ENCODE assay signal across 8 mouse cellular contexts in the genomic region with DNA sequence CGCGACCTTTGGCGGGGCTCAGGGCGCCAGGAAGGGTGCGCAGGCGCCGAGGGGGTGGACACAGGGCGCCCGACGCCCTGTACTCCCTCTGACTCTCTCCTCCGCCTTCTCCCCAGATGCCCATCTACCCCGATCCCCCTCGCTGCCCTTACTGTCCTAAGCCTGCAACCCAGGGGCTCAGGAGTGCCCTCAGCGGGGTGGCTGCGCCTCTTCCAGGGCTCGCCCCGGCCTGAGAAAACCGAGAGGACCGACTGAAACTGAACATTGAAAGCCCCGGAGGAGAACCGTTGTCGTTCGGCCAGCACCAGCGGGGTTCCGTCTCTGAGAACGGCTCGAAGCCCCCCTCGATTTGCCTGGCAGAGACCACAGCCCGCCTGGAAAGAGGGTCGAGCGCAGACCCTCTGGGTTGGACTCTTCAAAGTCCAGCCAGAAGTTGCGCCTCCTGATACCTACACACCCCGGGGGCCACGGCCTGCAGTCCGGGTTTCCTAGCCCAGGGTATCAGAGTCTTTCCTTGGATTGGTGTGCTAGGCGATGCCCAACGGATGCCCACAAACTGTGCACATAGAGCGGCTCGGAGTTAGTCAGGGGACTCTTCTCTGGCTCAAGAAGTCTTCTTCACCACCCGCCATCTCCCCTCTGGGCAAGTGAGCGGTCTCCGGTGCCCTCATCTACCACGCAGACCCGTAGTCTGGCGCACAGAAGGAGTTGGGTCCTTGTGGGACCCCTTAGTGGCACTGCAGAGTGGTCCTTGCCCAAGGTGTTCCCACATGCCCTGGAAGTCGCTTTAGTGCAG. TPM values are rescaled to one million over a fixed set of nuclear protein-coding genes. Genes with fewer than 3 reads are reported as not detected.
DNase-seq lines count a peak whose midpoint lies in the region; ATAC-seq and TF ChIP-seq lines count a peak whose summit lies in the region.

No protein-coding gene starts in this region.

- no peak for TF ChIP-seq POLR2A in kidney, adult 2 months (IDR thresholded peaks at IDR 0.05; ENCODE audit: low read depth, low read length)
- no peak for TF ChIP-seq POLR2A in bone marrow macrophage, adult 2 months (IDR thresholded peaks at IDR 0.05; ENCODE audit: borderline replicate concordance, low read depth, low read length)

- 3% methylated on average over 46 of the region's 46 CpGs for WGBS in kidney, adult 2 months
- WGBS in hindbrain, embryonic 10.5 days, result 1% methylated on average over 46 of the region's 46 CpGs
- under 1% methylated on average over 45 of the region's 46 CpGs for WGBS in midbrain, embryonic 13.5 days

- no peak for DNase-seq in kidney, adult 2 months
- no peak for DNase-seq in kidney, adult 9 months
- peak; percentile 59 for DNase-seq in hindbrain, embryonic 10.5 days (ENCODE audit: low spot score)
- no peak for DNase-seq in left cerebral cortex, postnatal 36 days (ENCODE audit: low spot score in 2 of 2)
- no peak for DNase-seq in testis, postnatal 10 days (ENCODE audit: low spot score)
- DNase-seq in urinary bladder, postnatal 10 days (ENCODE audit: low spot score), result no peak

- peak overlapping the region; percentile 80 for H3K4me2 ChIP-seq in midbrain, embryonic 13.5 days (replicated peaks)

- H3K9ac ChIP-seq in midbrain, embryonic 13.5 days (replicated peaks), result peak overlapping the region; percentile 64

- H3K4me3 ChIP-seq in kidney, adult 2 months (ENCODE audit: insufficient read depth, low read depth, low read length), result peak overlapping the region; percentile 34; the same call in 1 of the 2 replicates
- peak overlapping the region; percentile 81 for H3K4me3 ChIP-seq in bone marrow macrophage, adult 2 months (ENCODE audit: insufficient read depth, low read length)
- peak overlapping the region; percentile 83 for H3K4me3 ChIP-seq in hindbrain, embryonic 10.5 days
- H3K4me3 ChIP-seq in midbrain, embryonic 13.5 days (replicated peaks), result peak overlapping the region; percentile 50

- intact Hi-C loops in left cerebral cortex, postnatal 36 days (cut with DNase I), result no loop called here

- H3K9me3 ChIP-seq in hindbrain, embryonic 10.5 days, result no peaks in the 10 kb centered on the region
- H3K9me3 ChIP-seq in midbrain, embryonic 13.5 days, result no peaks in the 10 kb centered on the region

- peaks cover 6% of the 10 kb centered on the region; the same call in 1 of the 2 replicates for H3K4me1 ChIP-seq in kidney, adult 2 months (ENCODE audit: control insufficient read depth, insufficient read depth, low read length)
- H3K4me1 ChIP-seq in bone marrow macrophage, adult 2 months (ENCODE audit: control insufficient read depth, insufficient read depth, low read length), result 0 out of 2 replicates have a peak, but pooled peaks cover 4% of the 10 kb centered on the region
- H3K4me1 ChIP-seq in hindbrain, embryonic 10.5 days (replicated peaks), result peaks cover 41% of the 10 kb centered on the region
- peaks cover 44% of the 10 kb centered on the region for H3K4me1 ChIP-seq in midbrain, embryonic 13.5 days (replicated peaks)

- H3K36me3 ChIP-seq in kidney, adult 2 months (ENCODE audit: control insufficient read depth, insufficient read depth, low read length), result no peaks in the 10 kb centered on the region
- 0 out of 2 replicates have a peak, but pooled peaks cover 3% of the 10 kb centered on the region for H3K36me3 ChIP-seq in hindbrain, embryonic 10.5 days
- H3K36me3 ChIP-seq in midbrain, embryonic 13.5 days, result 0 out of 2 replicates have a peak, but pooled peaks cover 4% of the 10 kb centered on the region

- no peak; the same call in 1 of the 2 replicates for ATAC-seq in midbrain, embryonic 13.5 days

- TF ChIP-seq CTCF in kidney, adult 2 months (conservative IDR thresholded peaks at IDR 0.05; ENCODE audit: insufficient read depth, insufficient read length, low read depth, low read length), result no peak
- no peak for TF ChIP-seq CTCF in bone marrow macrophage, adult 2 months (IDR thresholded peaks at IDR 0.05; ENCODE audit: low read depth, low read length)

- H3K27me3 ChIP-seq in kidney, adult 2 months (replicated peaks; ENCODE audit: control insufficient read depth, insufficient read depth, low read length), result peaks cover 13% of the 10 kb centered on the region
- peaks cover 79% of the 10 kb centered on the region for H3K27me3 ChIP-seq in hindbrain, embryonic 10.5 days (ENCODE audit: insufficient read depth, poor library complexity, severe bottlenecking)
- H3K27me3 ChIP-seq in midbrain, embryonic 13.5 days, result peaks cover 65% of the 10 kb centered on the region

- H3K27ac ChIP-seq in kidney, adult 2 months (ENCODE audit: insufficient read depth, low read depth, low read length), result no peak overlapping the region
- H3K27ac ChIP-seq in bone marrow macrophage, adult 2 months (ENCODE audit: insufficient read depth, low read depth, low read length), result no peak overlapping the region
- H3K27ac ChIP-seq in hindbrain, embryonic 10.5 days, result peak overlapping the region; percentile 79
- no peak overlapping the region for H3K27ac ChIP-seq in midbrain, embryonic 13.5 days

RNA-seq across cellular contexts. Expression of gene Trp73, which starts 0.4 kb away (rescaled TPM):
- polyA plus RNA-seq in kidney, adult 2 months (2012; rRNA removed), result 0.03 TPM in 2 replicates
- polyA plus RNA-seq in bone marrow macrophage, adult 2 months (2012; ENCODE audit: insufficient read depth, insufficient read length, missing spikeins), result not detected in 2 replicates
- polyA plus RNA-seq in hindbrain, embryonic 10.5 days (2016; fragmentation: Nextera tagmentation; extraction: Ambion mirVana), result 1.8 and 2.7 TPM in 2 replicates
- 0.55 and 1.5 TPM in 2 replicates for polyA plus RNA-seq in midbrain, embryonic 13.5 days (2015; fragmentation: Nextera tagmentation; extraction: Ambion mirVana)
- total RNA-seq in left cerebral cortex, postnatal 36 days (2021), result under 1 TPM; 0.27 to 0.32 TPM

RNA-seq across cellular contexts. Expression of gene Wrap73, which starts 1.8 kb away (rescaled TPM):
- polyA plus RNA-seq in kidney, adult 2 months (2012; rRNA removed), result 18.4 and 18.7 TPM in 2 replicates
- 10.0 and 12.7 TPM in 2 replicates for polyA plus RNA-seq in bone marrow macrophage, adult 2 months (2012; ENCODE audit: insufficient read depth, insufficient read length, missing spikeins)
- 44.3 and 52.6 TPM in 2 replicates for polyA plus RNA-seq in hindbrain, embryonic 10.5 days (2016; fragmentation: Nextera tagmentation; extraction: Ambion mirVana)
- 47.8 and 50.9 TPM in 2 replicates for polyA plus RNA-seq in midbrain, embryonic 13.5 days (2015; fragmentation: Nextera tagmentation; extraction: Ambion mirVana)
- 10 to 100 TPM; 29.3 to 31.0 TPM for total RNA-seq in left cerebral cortex, postnatal 36 days (2021)

RNA-seq across cellular contexts. Expression of gene Tprgl, which starts 20.1 kb away (rescaled TPM):
- 173 and 177 TPM in 2 replicates for polyA plus RNA-seq in kidney, adult 2 months (2012; rRNA removed)
- 117 and 127 TPM in 2 replicates for polyA plus RNA-seq in bone marrow macrophage, adult 2 months (2012; ENCODE audit: insufficient read depth, insufficient read length, missing spikeins)
- polyA plus RNA-seq in hindbrain, embryonic 10.5 days (2016; fragmentation: Nextera tagmentation; extraction: Ambion mirVana), result 122 and 150 TPM in 2 replicates
- 161 and 173 TPM in 2 replicates for polyA plus RNA-seq in midbrain, embryonic 13.5 days (2015; fragmentation: Nextera tagmentation; extraction: Ambion mirVana)
- total RNA-seq in left cerebral cortex, postnatal 36 days (2021), result 100 to 1,000 TPM; 156 to 182 TPM

RNA-seq across cellular contexts. Expression of gene Megf6, which starts 30.1 kb away (rescaled TPM):
- 0.55 and 1.2 TPM in 2 replicates for polyA plus RNA-seq in kidney, adult 2 months (2012; rRNA removed)
- not detected in 2 replicates for polyA plus RNA-seq in bone marrow macrophage, adult 2 months (2012; ENCODE audit: insufficient read depth, insufficient read length, missing spikeins)
- 28.2 and 29.2 TPM in 2 replicates for polyA plus RNA-seq in hindbrain, embryonic 10.5 days (2016; fragmentation: Nextera tagmentation; extraction: Ambion mirVana)
- 6.8 and 6.9 TPM in 2 replicates for polyA plus RNA-seq in midbrain, embryonic 13.5 days (2015; fragmentation: Nextera tagmentation; extraction: Ambion mirVana)
- total RNA-seq in left cerebral cortex, postnatal 36 days (2021), result 1 to 10 TPM; 3.4 to 3.9 TPM
